Mouse (Mus musculus) hindbrain, embryonic 11.5 days (tissue): ENCODE results near the gene Uba5. TPM values are rescaled to one million over a fixed set of nuclear protein-coding genes. Genes with fewer than 3 reads are reported as not detected.
A peak's percentile ranks its signal among the peaks of the same experiment; 100 is the strongest.

Experiments used
- ATAC-seq: fragments of 200-750 bp; cut with Nextera tagmentation; 2 replicates; pipeline ENCODE4 v1.8.0; 2017; ENCODE audit warnings: mild to moderate bottlenecking, moderate TSS enrichment, moderate library complexity; ENCODE audit not compliant: low FRiP score
- DNase-seq: peaks from one replicate; pipeline ENCODE4 v3.0.0-alpha.2; 2015; ENCODE audit warnings: low spot score
- H3K27ac ChIP-seq: fragments of 300-500 bp; sonication (generic); 2 replicates; pipeline ENCODE4 v1.5.1; 2014; ENCODE audit warnings: mild to moderate bottlenecking, low read depth, low read length
- H3K27me3 ChIP-seq: fragments of 300-500 bp; sonication (generic); 2 replicates; pipeline ENCODE4 v1.6.1; 2014; ENCODE audit warnings: mild to moderate bottlenecking, low read length, moderate library complexity, mixed read lengths; ENCODE audit not compliant: control insufficient read depth, insufficient read depth
- H3K36me3 ChIP-seq: fragments of 300-500 bp; sonication (generic); 2 replicates; pipeline ENCODE4 v1.6.1; 2014; ENCODE audit warnings: mild to moderate bottlenecking, low read length, moderate library complexity, mixed read lengths; ENCODE audit not compliant: control insufficient read depth, insufficient read depth
- H3K4me1 ChIP-seq: fragments of 300-500 bp; sonication (generic); replicated peaks from 2 replicates; pipeline ENCODE4 v1.6.1; 2014; ENCODE audit warnings: low read length, mixed read lengths; ENCODE audit not compliant: control insufficient read depth, insufficient read depth
- H3K4me2 ChIP-seq: fragments of 300-500 bp; sonication (generic); replicated peaks from 2 replicates; pipeline ENCODE4 v1.6.1; 2014; ENCODE audit warnings: mild to moderate bottlenecking, low read depth, low read length
- H3K4me3 ChIP-seq: fragments of 300-500 bp; sonication (generic); 2 replicates; pipeline ENCODE4 v1.5.1; 2014; ENCODE audit warnings: low read depth, low read length
- H3K9ac ChIP-seq: fragments of 300-500 bp; sonication (generic); 2 replicates; pipeline ENCODE4 v1.6.1; 2014; ENCODE audit warnings: low read depth, low read length
- H3K9me3 ChIP-seq: fragments of 300-500 bp; sonication (generic); 2 replicates; pipeline ENCODE4 v1.6.1; 2016; ENCODE audit warnings: low read length; ENCODE audit not compliant: control insufficient read depth
- WGBS: fragments of 180-500 bp; shearing (Covaris S2); extraction: QIAGEN DNeasy Blood & Tissue Kit; methylation state at CpG from one replicate; pipeline ENCODE4 v1.1.7; 2014; 5-methylcytosine and 5-hydroxymethylcytosine counted together
- polyA plus RNA-seq: library from polyadenylated mRNA; unstranded; fragments of >200 nt; fragmentation: Nextera tagmentation; extraction: Ambion mirVana; gene quantifications from 2 replicates; pipeline ENCODE4 v1.2.1, GENCODE M21; 2014

The Uba5 gene
- polyA plus RNA-seq, 1 experiment from 2014 or later = 68.6 TPM

DNA sequence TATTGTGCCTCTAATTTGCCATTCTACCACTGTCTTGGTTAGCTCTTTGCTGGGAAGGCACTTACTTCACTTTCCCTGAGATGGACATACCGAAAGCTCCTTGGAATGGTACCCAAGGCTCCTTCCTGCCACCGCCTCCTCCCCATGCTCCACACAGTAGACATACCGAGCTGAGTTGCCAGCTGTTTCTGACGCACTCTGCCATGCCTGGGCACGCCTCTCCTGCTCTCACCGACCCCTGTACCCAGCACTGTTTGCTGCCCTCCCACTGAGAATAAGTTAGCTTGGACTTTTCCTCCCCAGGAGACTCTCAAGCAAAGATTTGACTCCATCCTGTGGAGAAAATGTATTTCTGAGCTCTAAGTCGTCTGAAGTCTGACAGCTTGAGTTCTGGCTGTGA is 37.9 kb upstream of the Uba5 start:
- no peak overlapping the region for H3K4me3 ChIP-seq
- no peak for DNase-seq
- H3K9me3 ChIP-seq = no peaks in the 10 kb centered on the region
- WGBS = 48% methylated on average over 7 of the region's 7 CpGs
- no peak overlapping the region for H3K9ac ChIP-seq
- H3K4me1 ChIP-seq = no peaks in the 10 kb centered on the region
- no peaks in the 10 kb centered on the region for H3K27me3 ChIP-seq
- ATAC-seq = no peak
- H3K36me3 ChIP-seq = no peaks in the 10 kb centered on the region
- H3K27ac ChIP-seq = no peak overlapping the region
- H3K4me2 ChIP-seq = no peak overlapping the region

DNA sequence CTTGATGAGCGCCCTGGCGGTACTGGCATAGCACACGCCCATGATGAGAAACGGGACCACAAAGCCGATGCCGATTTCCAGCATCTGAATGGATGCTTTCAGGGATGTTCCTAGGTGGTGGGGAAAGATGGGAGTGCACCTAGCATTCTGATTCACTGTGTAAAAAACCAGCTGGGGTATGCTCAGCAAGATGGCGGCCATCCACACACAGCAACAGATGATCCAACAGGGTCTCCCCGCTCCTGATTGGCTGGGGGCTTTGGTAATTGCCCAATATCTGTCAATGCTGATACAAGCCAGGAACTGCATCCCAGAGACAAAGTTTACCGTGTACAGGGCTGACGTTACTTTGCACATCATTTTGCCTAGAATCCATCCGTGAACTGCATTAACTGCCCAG is 36.1 kb upstream of the Uba5 start:
- WGBS = 92% methylated on average over 11 of the region's 11 CpGs

DNA sequence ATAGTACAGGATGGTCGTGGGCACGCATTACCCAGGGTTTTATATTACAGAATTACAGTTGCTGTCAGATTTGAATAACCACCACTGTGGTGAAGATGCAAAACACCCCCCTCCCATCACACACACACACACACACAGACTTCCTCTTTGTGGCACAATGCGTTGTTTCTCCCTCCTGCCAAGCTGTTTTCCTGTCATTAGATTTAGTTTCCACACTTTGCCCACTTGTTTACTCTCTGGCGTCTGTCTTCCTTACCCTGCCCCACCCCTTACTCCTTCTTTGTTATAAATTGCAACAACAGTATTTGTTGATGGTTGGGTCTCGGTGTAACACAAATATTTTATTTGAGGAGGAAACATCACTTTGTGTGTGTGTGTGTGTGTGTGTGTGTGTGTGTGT is 35.3 kb upstream of the Uba5 start:
- no peaks in the 10 kb centered on the region for H3K9me3 ChIP-seq
- H3K36me3 ChIP-seq = no peaks in the 10 kb centered on the region
- WGBS = 86% methylated on average over 5 of the region's 5 CpGs
- no peaks in the 10 kb centered on the region for H3K27me3 ChIP-seq
- ATAC-seq (no peak), DNase-seq (no peak)
- no peak overlapping the region for H3K4me2 ChIP-seq
- H3K9ac ChIP-seq = no peak overlapping the region
- H3K27ac ChIP-seq = no peak overlapping the region
- no peak overlapping the region for H3K4me3 ChIP-seq
- no peaks in the 10 kb centered on the region for H3K4me1 ChIP-seq

More for the DNA sequence above, 36.1 kb upstream of the Uba5 start:
- no peaks in the 10 kb centered on the region for H3K27me3 ChIP-seq
- H3K9ac ChIP-seq = no peak overlapping the region
- no peaks in the 10 kb centered on the region for H3K4me1 ChIP-seq
- no peaks in the 10 kb centered on the region for H3K36me3 ChIP-seq
- no peak overlapping the region for H3K4me2 ChIP-seq
- H3K27ac ChIP-seq = no peak overlapping the region
- H3K4me3 ChIP-seq = no peak overlapping the region
- ATAC-seq (no peak), DNase-seq (no peak)
- no peaks in the 10 kb centered on the region for H3K9me3 ChIP-seq

DNA sequence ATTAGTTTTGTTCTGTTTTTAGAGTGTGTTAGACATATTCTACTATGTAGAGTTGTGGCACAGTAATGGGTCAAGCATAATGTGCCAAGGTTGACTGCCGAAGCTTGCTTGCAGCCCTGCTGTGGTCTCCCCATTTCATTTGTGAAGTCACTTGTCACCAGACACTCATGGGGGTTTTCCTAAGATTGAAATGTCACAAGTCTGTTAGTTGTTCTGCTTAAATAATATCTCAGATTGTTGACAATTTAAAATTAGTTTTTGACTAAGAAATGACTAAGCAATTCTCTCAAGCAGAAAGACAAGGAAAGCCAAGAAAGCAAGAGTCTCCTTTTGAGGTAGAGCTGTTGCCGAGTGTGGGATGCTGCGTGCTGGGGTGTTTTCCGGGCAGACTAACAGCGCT is 30.0 kb upstream of the Uba5 start:
- Histone ChIP-seq H3K9me3 (no peaks in the 10 kb centered on the region), H3K36me3 (no peaks in the 10 kb centered on the region), H3K27ac (no peak overlapping the region), H3K27me3 (no peaks in the 10 kb centered on the region), H3K4me3 (no peak overlapping the region), H3K4me2 (no peak overlapping the region), H3K4me1 (no peaks in the 10 kb centered on the region), H3K9ac (no peak overlapping the region)
- 94% methylated on average over 5 of the region's 5 CpGs for WGBS
- no peak for DNase-seq
- ATAC-seq = no peak

DNA sequence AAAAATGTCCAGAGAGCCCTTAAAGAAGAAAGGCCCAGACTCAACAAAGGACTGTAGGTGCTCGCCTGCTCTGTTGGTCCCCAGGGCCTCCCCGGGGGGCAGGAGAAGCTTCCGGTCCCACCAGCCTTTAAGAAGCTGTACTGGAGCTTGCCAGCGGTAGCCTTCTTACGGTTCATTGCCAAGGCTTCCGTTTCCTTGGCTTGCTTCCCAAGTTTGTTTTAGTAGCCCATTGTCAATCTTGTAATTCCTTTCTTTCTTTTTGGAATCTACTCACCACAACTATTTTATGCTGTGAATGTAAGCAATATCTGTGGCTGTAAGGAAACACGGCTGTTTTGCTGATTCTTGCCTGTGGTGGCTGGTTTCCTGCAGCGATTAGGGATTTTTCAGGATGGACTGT is 25.6 kb upstream of the Uba5 start:
- no peak for DNase-seq
- no peak overlapping the region for H3K9ac ChIP-seq
- no peak overlapping the region for H3K4me2 ChIP-seq
- H3K4me3 ChIP-seq = no peak overlapping the region
- no peaks in the 10 kb centered on the region for H3K9me3 ChIP-seq
- no peak for ATAC-seq
- no peak overlapping the region for H3K27ac ChIP-seq
- H3K4me1 ChIP-seq = no peaks in the 10 kb centered on the region
- no peaks in the 10 kb centered on the region for H3K36me3 ChIP-seq
- WGBS = 81% methylated on average over 8 of the region's 8 CpGs
- no peaks in the 10 kb centered on the region for H3K27me3 ChIP-seq

DNA sequence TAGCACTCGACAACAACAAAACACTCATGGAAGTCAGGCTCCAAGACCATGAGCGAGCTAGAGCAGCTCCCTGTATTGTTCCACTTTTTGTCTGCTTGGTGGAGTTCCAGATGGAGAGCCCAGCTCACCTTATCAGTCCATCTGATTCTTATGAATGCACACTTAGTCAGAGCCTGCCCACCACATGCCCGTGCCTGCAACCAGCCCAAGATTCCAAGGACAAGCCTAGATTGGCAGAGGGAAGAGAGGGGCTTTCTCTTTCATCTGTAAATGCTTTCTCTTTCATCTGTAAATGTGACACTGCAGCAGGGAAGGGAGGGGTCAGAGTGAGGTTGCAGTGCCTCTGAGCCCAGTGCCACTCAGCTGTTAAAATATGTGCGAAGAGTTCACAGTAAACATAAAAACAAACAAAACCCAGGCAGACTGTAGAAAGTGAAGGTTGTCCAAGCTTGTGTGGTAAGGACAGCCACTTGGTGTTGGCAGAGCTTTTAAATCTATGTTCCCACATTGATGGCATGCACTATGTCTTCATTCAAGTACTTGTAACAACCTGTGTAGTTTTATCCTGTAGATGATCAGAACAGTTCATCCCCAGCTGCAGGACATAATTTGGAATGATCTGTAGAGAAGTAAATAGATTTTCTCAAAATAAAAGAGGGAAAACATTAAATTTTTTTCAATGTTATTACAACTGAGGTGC is 22.9 kb upstream of the Uba5 start:
- ATAC-seq = no peak
- H3K36me3 ChIP-seq = no peaks in the 10 kb centered on the region
- no peaks in the 10 kb centered on the region for H3K9me3 ChIP-seq
- no peak for DNase-seq
- H3K27ac ChIP-seq = no peak overlapping the region
- H3K4me2 ChIP-seq = no peak overlapping the region
- H3K4me1 ChIP-seq = no peaks in the 10 kb centered on the region
- no peaks in the 10 kb centered on the region for H3K27me3 ChIP-seq
- no peak overlapping the region for H3K4me3 ChIP-seq
- WGBS = 68% methylated on average over 4 of the region's 4 CpGs
- no peak overlapping the region for H3K9ac ChIP-seq

DNA sequence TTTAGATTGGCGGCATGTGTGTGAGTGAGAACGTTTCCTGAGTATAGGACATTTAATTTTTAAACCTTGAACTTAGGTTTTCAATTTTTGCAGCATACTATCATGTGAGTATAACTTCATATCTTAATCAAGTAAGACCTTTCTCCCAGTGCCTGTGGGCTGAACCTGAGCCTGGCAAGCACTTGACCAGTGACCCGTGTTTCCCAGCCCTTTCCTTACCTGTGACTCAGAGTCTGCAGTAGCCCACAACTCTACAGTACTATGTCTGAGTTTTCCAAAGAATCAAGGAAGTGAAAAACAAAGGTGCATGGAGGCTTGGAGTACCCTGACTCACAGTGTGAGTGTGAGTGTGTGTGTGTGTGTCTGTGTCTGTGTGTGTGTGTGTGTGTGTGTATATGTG is 17.1 kb upstream of the Uba5 start:
- Histone ChIP-seq H3K4me1 (no peaks in the 10 kb centered on the region), H3K27me3 (no peaks in the 10 kb centered on the region), H3K36me3 (no peaks in the 10 kb centered on the region), H3K27ac (no peak overlapping the region), H3K4me3 (no peak overlapping the region), H3K4me2 (no peak overlapping the region), H3K9ac (no peak overlapping the region), H3K9me3 (no peaks in the 10 kb centered on the region)
- ATAC-seq = no peak
- WGBS = 82% methylated on average over 3 of the region's 3 CpGs
- no peak for DNase-seq

DNA sequence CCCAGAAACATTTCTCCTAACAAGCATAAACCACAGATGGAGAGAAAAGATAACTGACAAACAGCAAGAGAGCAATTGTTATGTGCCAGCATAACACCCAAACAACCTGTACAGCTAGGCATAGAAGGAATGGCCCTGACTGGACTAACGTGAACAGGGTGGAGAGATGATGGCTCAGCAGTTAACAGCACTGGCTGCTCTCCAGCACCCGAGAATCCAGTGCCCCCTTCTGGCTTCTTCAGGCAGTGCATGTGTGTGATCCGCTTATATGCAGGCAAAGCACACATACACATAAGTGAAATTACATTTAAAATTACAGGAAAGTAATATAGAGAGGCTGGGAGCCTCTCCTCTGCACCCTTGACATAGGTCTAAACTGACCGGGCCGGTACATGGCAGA is 16.4 kb upstream of the Uba5 start:
- H3K36me3 ChIP-seq = no peaks in the 10 kb centered on the region
- no peaks in the 10 kb centered on the region for H3K9me3 ChIP-seq
- 44% methylated on average over 5 of the region's 5 CpGs for WGBS
- H3K4me1 ChIP-seq = no peaks in the 10 kb centered on the region
- DNase-seq (peak; percentile 74), ATAC-seq (no peak)
- no peak overlapping the region for H3K4me3 ChIP-seq
- H3K4me2 ChIP-seq = no peak overlapping the region
- H3K27me3 ChIP-seq = no peaks in the 10 kb centered on the region
- H3K9ac ChIP-seq = no peak overlapping the region
- H3K27ac ChIP-seq = no peak overlapping the region

DNA sequence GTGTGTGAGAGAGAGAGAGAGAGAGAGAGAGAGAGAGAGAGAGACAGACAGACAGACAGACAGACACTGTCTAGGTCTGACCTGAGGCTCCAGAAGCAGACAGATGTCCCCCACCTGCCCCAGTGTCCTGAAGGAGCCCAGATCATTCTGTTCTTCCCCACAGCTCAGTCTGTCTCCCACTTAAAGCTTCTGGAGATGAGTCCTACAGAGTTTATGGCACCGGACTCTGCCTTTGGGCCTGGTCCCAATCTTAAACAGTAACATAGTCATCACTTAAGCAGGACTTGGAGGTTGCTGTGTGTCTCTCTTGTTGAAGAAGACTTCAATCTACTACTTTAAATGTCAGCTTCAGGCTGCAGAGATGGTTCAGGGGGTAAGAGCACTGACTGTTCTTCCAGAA is 15.8 kb upstream of the Uba5 start:
- Histone ChIP-seq H3K27ac (no peak overlapping the region), H3K36me3 (no peaks in the 10 kb centered on the region), H3K4me2 (no peak overlapping the region), H3K9ac (no peak overlapping the region), H3K4me3 (no peak overlapping the region), H3K9me3 (no peaks in the 10 kb centered on the region), H3K27me3 (no peaks in the 10 kb centered on the region), H3K4me1 (no peaks in the 10 kb centered on the region)
- no peak for ATAC-seq
- DNase-seq = no peak
- 96% methylated on average over 1 of the region's 1 CpGs for WGBS
